Mouse (Mus musculus) layer of hippocampus, adult 8-10 months (tissue): ENCODE measurements at regions not wholly inside any gene's neighbourhood (a gene's known extent, or its start where the extent isn't known, plus 50 kb on each side); places are given as distances from the start of the nearest gene placed in this dataset.

Experiments used
- DNase-seq, 2 experiments: peaks; one replicate each; pipeline ENCODE4 v3.0.0; 2022; ENCODE audit warnings: low spot score in 2 of 2

DNA sequence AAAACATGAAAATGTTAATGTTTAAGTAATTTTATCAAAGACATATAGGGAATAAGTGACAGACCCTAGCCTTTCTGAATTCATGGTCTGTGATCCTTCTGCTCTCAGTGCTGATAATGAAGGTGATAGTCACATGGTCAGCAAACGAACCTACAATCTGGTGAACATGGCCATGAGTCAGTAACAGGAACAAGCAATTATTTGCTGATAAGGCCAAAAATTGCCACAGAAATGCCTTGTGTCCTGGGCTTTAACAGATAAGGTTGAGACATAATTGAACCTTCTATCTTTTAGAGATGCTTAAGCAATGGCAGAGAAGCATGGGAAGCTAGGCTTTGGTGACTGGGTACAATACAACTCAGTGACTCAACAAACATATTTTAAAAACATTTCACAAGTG is 69.2 kb upstream of the Rgs1 start:
- no peak for DNase-seq

DNA sequence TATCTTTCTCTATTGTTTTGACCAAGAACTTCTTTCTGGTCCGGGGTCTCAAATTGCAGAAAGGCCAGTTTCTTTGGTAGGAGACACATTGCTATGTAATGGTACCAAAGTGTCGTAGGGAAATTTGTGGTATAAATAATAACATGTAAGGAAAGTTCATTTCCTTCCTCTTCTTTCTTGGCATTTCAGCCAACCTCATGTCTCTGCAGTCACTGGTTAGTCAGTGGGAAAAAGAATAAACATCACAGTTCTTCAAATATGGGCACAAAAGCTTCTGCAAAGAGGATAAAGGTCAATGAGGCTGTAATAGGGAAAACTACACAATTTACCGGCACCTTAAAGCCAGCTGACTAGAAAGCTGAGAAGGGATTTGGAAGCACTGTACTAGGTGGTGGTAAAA is 68.5 kb upstream of the Rgs1 start:
- DNase-seq = no peak

DNA sequence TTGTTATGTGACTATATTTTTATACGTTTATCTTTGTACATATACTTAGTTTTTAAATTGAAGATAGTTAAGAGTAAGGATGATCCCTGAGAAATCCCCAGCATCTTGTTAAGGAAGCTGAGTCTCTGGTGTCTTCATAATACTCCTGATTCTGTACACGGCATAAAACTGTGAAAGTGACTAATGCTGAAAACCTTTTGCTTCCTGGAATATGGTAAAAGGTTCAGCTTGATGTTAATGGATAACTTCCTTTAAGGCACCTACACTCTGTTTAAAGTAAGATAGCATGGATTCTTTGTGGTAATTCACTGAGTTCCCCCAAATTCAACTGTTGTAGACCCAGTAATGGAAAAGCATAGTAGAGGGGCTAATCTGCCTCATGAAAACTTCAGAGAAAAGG is 67.2 kb upstream of the Rgs1 start:
- no peak for DNase-seq

DNA sequence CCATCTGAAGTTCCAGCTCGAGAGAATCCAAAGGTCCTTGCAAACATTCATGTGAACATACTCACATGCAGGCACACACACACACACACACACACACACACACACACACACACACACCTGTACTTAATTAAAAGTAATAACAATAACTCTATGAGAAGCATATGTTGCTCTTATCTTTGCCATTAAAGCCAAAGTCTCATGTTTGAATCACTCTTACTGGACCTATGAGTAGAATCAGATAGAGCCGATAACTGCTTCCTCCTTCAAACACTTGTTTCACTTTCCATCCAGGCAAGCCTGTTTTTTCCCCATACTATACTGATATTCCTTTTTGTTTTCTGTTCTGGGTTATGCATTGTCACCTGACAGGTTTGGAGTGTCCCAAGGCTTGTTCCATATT is 65.3 kb upstream of the Rgs1 start:
- no peak for DNase-seq

DNA sequence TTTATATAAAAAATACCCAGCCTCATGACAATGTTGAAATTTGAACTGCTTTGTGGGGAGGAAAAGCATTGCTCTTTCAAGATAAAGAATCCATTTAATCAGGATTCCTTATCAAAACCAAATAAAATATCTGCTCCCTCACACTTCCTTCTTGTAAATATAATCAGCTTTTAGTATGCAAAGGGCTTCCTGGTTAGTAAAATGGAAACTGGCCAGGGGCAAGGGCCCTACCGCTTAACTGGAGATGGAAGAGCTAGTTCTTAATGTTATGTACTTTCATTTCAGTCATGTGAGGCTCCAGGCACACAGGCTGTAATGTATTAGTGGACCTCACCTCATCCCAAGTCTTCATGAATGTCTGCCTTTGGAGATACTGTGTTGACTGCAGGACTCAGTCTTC is 64.3 kb upstream of the Rgs1 start:
- DNase-seq = no peak

DNA sequence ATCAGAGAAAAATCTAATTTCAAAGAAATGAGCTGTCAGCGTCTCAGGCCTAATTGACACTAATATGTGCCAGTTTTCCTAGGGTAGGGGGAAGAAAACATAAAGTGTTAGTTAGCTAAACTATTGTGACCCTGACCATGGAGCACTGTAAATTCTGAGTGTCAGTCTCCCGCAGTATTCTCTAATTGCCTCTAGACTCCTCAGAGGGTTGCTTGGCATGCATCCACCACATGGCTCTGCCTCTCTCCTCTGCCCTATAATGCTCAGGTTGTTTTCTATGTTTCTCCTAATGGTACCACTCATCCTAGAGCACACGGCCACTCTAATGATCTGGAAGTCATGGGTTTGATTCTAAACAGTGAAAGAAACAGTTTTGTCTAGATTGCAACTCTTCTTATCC is 60.9 kb upstream of the Rgs1 start:
- DNase-seq = no peak

DNA sequence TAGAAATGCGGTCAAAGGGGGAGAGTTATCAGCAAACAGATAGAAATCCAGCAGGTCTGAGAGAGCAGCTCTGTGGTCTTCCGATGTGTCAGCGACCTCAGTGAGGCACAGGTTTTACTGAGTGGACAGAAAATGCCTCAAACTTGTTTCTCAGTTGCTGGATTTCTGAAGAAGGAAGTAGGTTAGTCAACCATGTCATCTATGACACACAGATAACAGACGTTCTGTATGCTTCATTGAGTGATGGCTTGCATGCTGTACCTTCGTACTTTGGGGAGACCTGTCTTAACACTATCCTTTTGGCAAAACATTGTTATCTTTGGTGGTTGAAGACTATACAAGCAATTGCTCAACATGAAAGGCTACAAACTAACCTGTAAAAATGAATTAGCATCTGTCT is 59.3 kb upstream of the Rgs1 start:
- no peak for DNase-seq

DNA sequence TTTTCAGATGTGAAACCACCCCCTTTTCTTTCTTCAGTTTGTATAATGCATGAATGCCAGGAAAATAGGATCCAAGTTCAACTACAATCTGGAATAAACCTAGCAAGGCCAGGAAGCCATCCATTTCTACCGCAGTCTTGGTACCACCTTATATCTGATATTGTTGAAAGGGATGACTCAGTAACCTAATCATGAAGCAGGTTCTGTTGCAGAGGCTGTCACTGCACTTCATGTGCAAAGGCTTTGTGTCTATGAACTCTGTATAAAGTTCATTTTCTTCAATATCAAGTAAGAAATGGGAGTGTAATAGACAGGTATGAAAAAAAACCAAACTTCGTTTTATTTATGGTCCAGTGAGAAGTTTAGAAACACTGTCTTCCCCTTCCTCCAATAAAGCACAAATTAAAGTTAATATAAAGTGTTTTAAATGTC is 58.8 kb upstream of the Rgs1 start:
- no peak for DNase-seq

DNA sequence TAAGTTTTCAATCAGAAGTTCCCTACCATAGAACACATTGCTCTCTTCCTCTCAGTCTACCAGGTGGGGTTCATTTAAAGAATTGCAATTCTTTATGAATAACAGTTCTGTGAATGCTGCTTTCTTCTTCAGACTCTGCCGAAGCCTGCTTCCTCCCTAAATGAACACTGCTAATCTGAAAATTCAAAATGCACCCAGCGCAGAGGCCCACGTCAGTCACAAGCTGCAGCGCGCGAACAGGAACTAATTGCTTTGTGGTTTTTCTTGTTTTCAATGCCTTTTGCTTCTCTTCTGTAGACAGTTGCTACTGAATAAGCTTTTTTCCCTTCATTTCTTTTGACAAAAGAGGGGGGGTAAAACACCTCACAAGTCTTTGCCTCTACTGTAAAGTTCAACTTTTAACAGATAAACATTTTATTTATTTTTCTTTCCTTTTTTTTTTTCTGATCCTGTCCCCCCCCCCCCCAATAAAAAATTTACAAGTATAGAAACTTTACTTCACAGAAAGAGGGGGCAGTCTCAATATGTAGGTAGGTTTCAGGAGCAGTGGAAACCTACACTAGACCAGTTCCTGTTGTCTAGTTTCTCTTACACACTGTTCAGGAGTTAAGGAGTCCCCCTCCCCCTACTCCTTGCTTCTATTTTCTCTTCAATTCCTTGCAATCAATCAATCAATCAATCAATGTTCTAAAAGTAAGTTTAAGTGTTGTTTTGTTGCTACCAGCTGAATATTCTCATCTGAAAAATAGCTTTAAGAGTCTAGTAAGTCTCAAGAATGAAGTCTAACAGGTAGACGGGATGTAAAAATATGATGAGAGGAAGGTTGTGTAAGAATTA is 58.2 kb upstream of the Rgs1 start:
- DNase-seq = no peak

DNA sequence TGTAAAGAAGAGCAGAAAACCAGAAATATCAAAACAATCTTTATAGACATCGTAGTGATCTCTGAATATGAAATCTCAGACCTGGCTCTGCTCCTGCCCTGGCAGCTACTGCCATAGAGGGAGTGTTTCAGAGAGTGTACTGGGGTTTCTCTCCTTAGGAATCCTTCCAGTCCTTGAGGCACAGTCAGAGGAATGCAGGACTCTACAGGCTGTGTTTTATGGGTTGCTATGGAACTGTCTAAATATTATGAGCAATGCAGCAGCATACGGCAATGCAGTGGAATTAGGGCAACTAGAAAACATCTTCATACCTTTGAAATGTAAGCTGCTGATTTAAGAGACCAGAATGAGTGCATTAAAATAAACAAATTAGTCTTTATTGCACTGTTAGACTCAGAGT is 57.2 kb upstream of the Rgs1 start:
- no peak for DNase-seq

DNA sequence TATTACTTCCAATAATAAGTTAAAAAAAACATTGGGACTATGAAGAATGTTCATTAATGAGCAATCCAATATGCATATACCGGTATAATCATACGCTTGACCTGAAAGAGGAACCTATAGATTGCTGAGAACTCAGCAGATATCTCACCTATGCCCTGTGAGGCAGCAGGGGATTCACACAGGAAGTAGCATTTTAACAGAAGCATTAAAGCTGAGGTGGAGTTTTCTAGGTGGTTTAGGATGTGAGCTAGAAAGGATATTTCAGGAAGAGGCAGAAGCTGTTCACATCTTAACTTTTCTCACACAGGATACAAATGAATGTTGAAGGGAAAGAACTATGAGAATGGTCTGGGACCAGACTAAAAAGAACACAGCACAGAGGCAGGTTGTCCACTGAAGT is 51.6 kb upstream of the Rgs1 start:
- no peak for DNase-seq
